Mouse (Mus musculus) urinary bladder, postnatal 25 days (tissue): ENCODE results near the gene Prss57.
A peak's percentile ranks its signal among the peaks of the same experiment; 100 is the strongest.

Experiments
- DNase-seq: peaks from one replicate; pipeline ENCODE4 v3.0.0; 2022; ENCODE audit warnings: low spot score

The Prss57 gene

DNA sequence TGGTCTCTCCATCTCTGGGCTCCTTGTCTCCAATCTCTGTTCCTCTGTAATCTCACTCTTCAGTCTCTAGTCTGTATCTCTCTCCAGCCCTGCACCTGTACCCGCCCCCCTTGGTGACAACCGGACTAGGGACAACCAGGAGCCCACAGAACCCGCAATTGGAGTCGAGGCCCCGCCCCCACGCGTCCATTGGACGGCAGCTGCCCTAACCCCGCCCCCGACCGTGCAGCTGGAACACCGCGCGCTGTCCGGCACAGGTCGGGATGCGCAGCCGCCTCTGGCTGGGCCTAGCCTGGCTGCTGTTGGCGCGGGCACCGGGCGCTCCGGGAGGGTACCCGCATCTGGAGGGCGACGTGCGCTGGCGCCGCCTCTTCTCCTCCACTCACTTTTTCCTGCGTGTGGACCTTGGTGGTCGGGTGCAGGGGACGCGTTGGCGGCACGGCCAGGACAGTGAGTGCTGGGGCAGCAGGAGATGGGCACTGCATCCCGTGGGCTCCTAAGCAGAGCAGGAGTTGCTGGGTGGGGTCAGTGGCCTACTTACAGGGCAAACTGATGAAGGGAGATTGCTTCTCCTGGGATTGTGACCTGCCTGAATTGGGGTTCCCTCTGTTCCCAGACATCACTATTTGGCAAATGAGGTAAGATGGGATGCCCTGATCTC, 35.8 kb downstream of the Prss57 start, which contains the start of gene Fgf22:
Gene Fgf22, plus strand, starts transcription at position 221 of the 661 bp plus-strand sequence.
- DNase-seq: no peak

DNA sequence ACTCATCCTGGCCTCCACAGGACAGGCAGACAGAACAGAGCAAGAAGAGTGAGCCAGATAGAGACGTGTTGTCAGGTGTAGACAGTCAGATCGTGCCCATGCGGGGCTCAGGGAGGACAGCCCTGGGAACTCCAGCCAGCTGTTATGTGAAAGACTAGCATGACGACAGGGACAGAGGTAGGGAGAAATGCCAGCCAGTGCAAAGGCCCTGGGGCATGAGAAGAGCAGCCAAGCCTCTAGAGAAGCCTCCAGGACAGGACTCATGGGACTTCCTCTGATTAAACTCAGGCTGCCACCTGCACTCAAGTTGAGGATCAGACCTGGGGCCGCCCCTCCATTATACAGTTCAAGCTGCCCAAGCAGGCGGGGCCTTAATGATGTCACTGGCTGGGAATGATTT, 42.3 kb downstream of the Prss57 start:
- no peak for DNase-seq

DNA sequence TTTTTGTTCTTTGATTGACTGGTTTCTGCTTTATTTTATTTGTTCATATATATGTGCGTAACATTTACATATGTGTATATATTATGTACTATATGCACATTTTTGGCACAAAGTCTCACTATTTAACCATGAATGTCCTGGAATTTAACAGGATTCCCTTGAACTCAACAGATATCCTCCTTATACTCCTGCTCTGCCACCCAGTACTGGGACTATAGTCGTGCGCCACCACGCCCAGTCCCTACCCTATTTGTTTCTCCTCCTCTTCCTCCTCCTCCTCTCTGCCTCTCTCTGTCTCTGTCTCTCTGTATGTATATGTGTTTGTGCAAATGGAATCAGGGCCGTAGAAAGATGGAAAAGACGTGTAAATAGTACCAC, 44.0 kb downstream of the Prss57 start:
- no peak for DNase-seq

DNA sequence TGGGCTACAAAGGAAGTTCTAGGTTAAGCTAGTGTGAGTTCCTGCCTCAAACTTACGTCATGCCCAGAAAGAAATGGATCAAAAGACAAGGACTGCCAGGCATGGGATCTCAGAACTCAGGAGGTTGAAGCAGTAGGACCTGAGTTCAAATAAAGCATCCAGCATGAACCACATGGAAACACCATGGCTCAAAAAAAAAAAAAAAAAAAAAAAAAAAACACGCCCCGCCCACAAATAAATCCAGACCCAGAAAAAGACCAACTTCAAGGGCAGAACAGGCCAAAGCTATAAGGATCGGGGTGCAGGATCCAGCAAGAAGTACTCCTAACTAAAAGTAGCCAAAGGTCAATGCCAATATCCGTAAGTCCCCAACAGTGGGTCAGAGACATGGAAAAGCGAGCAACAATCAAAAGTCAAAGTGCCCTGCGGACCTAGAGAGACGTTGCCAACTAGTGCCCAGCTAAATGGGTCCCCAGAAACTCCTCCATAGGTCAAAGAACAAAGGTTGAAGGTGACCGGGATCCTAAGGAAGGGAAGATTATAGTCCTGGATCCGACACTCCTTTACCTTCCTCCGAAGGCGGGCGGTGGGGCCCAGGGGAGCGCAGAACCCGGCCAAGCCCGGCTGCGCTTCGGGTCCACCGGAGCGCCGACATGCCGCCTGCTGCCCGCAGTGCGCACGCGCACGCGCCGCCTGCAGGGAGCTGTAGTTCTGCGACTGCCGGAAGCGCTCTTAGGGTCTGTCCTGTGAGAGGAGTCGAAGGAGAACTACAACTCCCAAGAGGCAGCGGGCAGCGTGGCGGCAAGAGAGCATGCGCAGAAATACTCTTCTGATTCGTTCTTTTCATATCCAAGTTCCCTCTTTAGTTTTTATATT, 44.6 kb downstream of the Prss57 start, which contains the start of gene Polrmt:
Gene Polrmt, minus strand, starts transcription at position 684 of the 876 bp plus-strand sequence.
- DNase-seq: peak; percentile 84

DNA sequence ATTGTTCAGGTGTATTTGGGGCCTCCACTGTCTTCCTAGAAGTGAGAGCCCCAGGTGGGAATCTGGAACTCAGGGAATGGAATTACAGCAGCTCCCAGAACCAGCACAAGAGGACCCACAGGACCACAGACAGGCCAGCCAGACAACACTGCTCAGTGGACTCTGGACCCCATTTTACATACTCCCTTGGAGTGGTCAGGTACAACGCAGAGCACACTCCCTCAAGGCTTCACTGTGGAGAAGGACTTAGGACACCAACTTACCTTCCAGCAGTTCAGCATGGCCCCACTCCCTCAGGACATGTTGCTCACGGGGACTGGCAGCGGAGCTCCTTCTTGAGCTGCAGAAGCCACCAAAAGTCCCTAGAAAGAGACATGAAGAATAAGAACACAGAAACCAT, 45.4 kb downstream of the Prss57 start:
- DNase-seq: no peak

DNA sequence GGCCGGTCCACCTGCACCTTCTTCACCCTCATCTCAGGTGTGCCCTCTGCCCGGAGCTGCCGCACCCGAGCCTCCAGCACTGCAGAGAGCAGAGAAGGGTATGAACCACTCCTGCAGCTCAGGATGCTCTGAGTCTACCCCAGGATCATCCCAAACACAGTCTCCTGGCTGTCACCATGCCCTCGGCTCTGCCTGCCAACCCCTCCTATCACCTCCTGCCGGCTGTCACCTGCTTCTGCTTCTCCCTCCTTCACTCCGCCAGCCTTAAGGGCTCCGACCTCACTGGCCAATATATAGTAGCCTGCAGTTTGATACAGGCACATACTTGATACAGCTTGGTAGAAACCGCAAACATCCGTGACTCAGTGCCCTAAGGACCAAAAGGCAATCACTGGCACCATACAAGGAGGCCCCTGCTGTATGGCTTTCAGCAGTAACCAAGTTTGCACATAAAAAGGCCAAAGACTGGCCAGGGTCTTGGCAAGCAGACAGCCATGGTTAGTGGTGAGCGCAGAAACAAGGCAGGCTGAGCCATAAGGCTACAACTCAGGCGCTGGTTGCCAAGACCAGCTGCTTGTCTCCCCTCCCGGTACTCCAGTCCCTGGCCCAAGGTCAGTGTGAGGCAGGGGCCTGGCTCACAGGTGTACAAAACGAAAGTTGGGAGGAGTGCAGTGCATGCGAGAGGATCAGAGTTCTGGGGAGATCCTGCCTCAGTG, 47.0 kb downstream of the Prss57 start:
- no peak for DNase-seq

DNA sequence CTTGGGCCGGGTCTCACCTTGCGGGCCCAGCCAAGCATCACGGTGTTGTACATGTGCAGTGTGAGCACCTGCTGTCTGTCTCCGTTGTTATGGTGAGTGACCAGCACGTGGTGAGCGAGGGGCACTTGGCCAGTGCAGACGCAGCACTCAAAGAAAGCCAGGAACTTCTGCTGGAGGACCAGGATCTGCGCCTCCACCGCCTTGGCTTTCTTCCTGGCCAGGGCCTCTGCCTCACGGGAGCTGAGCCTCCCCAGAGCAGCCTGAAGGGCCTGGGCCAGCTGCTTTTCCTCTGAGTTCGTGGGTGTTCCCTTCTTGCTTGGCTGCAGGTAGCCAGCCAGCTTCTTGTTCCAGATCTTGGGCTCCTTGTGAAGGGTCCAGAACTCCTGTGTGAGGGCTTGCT, 47.6 kb downstream of the Prss57 start:
- DNase-seq: no peak

DNA sequence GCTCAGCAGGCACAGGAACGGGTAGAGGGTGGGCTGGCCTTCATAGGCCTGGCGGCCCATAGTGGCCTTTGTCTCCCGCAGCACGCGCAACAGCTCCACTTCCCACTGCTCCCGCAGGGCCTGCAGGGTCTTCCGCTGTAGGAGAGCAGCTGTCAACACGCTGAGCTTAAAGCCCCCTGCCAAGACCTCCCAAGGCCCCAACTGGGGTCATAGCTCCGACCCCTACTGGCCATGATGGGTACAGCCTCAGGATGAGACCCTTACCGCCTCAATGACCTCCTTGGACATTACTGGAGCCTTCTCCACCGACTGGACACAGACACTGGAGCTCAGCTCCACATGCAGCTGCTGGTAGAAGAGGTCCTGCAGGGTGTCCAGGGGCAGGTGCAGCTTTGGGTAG, 49.9 kb downstream of the Prss57 start:
- no peak for DNase-seq

DNA sequence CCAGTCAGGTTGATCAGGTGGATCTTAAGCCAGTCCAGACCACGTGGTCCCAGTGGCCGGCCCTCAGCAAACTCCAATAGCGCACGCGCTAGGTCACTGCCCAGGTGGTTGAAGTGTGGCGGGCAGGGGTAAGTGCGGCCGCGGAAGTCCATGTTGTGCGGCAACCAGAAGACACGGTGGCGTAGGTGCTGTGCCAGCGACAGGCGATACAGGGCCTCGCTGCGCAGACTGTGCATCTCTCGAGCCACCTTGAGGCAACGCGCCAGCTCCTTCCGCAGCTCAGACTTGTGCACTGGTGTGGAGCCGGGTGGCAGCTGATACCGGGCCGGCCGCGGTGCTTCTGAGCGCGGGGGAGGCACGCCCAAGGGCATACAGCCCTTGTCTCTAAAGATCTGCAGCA, 51.5 kb downstream of the Prss57 start:
- DNase-seq: no peak

DNA sequence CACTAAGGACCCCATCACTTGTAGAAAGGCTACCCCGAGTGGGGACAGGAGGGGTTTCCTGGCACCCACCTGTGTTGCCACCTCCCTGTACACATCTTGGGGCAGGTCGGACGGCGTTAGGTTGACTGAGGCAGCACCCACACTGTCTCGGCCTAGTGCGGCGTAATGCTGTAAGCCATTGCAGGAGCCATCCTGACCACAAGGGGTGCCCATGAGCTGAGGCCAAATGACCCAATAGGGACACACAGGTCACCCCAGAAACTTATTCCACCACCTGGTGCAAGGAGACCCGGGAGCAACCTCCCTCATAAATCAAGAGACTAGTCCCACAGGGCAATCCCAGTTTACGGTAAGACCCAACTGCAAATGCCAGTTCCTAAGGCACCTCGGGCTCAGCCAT, 52.5 kb downstream of the Prss57 start:
- no peak for DNase-seq

DNA sequence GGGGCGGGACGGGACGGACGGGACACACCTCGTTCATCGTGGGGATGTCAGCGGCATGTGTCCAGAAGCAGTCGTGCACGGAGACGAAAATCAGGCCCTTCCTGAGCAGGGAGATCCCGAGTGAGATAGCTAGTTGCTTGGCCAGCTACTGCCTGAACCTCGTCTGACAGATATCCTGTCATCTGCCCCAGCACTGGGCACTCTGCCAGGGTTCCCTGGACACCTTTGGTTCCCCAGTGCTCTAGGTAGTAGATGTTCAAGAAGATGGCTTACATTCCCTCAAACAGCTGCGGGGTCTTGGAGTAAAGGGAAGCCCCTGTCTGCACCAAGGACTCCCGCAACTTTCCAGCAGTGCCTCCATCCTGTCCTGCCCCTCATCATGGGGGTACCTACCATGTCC, 54.1 kb downstream of the Prss57 start:
- DNase-seq: no peak

DNA sequence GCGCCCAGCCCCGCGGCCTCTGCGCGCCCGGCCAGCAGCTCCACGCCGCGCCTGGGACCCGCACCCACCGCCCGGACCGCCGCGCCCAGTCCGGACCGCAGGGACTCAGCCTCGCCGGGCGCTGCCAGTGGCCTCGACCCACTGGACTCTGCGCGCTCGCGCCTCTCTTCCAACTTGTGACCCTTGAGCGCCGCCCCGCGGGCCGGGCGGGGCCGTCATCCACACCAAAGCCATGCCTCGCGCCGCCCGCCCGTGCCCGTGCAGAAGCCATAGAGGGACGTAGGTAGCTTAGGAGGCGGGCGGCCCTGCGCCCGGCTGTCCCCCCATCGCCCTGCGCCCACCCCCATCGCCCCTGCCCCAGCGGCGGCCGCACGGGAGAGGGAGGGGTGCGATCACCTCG, 55.4 kb downstream of the Prss57 start:
- no peak for DNase-seq

DNA sequence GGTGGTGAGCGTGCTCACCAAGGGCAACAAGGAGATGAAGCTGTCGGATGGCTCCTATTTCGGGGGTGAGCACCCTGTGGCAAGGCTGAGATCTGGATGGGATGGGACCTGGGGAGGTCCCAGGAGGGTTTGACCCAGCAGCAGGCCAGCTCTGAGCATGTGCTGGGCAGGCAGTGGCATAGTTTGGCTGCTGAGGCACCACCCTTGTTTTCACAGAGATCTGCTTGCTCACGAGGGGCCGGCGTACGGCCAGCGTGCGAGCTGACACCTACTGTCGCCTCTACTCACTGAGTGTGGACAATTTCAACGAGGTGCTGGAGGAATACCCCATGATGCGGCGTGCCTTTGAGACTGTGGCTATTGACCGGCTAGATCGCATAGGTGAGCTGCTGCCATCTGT, 56.9 kb downstream of the Prss57 start:
- no peak for DNase-seq

DNA sequence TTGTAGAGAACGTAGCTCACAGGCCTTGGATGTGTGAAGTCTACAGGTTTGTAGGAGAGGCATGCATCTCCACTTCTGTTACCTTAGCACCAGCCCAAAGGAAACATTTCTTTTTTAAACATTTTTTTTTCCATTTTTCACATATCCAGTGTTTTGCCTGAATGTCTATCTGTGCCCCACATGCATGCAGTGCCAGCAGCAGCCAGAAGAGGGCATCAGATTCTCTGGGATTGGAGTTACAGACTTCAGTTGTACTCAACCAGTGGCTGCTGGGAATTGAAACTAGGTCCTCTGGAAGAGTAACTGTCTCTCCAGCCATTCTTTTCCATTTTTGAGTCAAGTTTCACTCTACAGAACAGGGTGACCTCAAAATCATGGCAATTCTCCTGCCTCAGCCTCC, 58.3 kb downstream of the Prss57 start:
- DNase-seq: no peak
